Mouse (Mus musculus) testis, postnatal 14 days (tissue): ENCODE measurements around the gene Nphp1.

ENCODE experiments used
- DNase-seq: peaks from one replicate; pipeline ENCODE4 v3.0.0; 2021; ENCODE audit warnings: low spot score

Gene Nphp1

GRCm38 (mm10) chr2:127748316-127748715 lies 40.4 kb downstream of the Nphp1 start:
- DNase-seq: no peak

- DNase-seq: no peak
Measured at GRCm38 (mm10) chr2:127742637-127743036, 46.1 kb downstream of the Nphp1 start.

DNA sequence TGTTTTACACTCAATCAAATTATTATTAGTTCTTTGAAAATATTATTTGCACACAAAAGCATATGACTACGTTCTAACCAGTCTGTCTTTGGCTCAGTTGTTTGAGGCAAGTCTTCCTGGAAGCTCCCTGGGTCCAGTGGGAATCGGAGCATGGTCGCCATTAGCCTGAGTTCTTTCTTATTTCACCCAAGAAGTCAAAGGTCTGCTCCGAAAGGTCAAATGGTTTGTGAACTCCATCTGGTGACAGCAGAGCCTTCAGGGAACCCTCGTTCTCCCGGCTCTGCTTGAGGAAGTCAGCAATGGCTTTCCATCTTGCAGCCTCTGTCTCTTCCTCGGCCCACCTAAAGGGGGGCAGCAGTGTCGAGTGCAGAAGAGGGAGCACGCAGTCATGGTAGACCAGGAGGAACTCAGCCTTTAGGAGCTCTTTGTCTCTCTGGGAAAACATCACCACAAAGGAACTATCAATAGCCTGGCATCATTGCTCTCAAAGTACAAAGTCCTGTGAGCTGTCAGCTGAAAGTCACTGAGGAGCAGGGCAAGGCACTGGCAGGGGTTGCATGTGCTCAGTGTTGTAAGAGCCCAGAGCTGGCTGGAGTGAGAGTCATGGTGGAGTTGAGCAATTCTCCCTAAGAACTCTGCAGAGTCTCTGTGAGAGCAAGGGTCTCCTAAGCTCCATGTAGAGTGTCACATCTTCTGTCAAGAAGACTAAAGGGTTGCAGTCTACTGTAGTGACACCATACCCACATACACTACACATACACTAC lies 47.8 kb downstream of the Nphp1 start:
- no peak for DNase-seq

DNA sequence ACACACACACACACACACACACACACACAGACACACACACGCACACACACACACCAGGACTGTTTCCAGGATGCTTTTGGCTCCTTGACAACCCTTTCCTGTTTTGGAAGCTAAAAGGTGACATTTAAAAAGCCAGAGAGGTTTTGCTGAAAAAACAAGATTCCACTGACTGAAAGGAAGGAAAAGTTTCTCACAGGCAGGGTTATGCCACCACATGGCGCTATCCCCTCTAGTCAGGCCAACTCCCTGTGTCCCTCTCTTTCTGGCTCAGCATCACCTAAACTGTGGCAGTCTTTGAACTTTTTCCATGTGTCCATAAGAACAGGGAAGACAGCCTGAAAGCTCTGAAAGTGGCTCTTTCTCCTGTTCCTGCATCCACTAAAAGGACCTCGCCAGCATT lies 50.8 kb downstream of the Nphp1 start:
- DNase-seq: no peak

DNA sequence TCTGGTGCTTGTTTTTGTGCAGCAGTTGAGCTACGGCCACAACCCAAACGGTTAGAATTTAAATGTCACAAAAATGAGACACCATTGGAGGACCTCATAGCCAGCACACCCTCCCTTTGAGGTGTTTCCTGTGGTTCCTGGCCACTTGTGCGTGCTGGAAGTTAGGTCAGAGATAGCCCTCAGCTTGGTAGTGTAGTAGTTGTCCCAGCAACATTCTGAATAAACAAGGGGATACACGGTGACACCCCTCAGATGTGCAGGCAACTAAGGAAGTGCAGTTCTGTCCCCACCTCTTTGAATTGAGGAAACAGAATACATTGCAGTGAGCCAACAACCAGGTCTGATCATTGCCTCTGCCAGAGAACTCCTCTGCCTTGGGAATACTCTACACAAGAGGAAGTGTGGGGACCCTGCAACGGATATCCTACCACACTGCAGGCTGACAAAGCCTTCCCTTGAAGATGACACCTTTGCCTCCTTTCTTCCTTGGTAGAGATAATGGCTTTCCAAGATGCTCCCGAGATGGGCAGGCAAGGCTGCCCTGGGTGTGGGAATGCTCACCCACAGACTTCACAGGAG lies 52.0 kb downstream of the Nphp1 start:
- DNase-seq: no peak

DNA sequence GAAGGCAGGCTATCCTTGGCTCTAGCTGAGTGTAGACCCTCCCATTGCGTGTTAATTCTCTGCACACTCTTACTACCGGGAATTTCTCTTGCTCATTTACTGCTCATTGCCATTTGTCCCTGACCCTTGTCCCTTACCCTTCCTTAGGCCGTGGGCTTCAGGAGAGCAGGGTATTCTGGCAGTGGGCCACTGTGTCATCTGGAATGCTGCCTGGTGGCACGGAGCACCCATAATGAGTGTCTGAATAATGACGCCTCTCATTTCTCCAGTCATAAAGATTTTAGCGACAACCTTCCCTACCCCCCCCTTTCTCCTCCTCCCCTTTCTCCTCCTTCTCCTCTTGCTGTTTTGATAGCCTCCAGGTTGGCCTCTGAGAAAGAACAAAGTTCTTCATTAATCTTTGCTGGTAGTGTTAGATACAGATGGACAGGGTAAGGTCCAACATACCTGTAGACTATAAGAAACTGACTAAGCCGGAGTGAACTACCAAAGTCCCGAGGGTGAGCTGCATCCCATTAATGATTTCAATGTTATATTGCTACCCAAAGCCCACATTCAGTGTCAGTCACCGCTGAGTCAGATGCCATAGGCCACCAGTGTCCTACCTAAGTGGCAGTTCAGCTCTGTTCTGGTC lies 53.1 kb downstream of the Nphp1 start:
- DNase-seq: no peak

GRCm38 (mm10) chr2:127734889-127735288 lies 53.8 kb downstream of the Nphp1 start:
- DNase-seq: no peak

- no peak for DNase-seq
Measured at GRCm38 (mm10) chr2:127730301-127730997, 58.2 kb downstream of the Nphp1 start.

GRCm38 (mm10) chr2:127729671-127730070 lies 59.0 kb downstream of the Nphp1 start, which contains the start of gene Mall:
Gene Mall (minus strand): TSS chr2:127729932.
- no peak for DNase-seq

- no peak for DNase-seq
Measured at GRCm38 (mm10) chr2:127728661-127729450, 59.8 kb downstream of the Nphp1 start.

GRCm38 (mm10) chr2:127728146-127728545 lies 60.6 kb downstream of the Nphp1 start:
- DNase-seq: no peak

DNA sequence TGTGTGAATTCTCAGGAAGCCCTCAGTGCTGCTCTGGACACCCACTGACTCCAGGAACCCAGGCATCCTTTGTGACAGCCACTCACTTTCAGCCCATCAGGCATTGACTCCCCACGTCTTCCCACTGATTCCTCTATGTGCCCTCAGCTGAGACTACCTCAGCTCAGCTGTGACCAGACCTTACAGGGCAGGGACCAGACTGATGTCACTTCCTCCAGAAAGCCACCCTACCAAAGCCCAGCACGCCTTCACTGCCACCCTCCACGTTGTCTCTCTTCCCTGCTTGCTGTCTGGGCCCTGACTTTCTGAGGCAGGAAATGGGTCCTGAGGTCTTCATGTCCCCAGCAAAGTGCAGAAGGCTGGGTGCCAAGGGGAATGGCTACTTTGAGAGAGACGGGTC lies 65.5 kb downstream of the Nphp1 start:
- no peak for DNase-seq

- DNase-seq: peak; percentile 53
Measured at GRCm38 (mm10) chr2:127722176-127722892, 66.4 kb downstream of the Nphp1 start.

DNA sequence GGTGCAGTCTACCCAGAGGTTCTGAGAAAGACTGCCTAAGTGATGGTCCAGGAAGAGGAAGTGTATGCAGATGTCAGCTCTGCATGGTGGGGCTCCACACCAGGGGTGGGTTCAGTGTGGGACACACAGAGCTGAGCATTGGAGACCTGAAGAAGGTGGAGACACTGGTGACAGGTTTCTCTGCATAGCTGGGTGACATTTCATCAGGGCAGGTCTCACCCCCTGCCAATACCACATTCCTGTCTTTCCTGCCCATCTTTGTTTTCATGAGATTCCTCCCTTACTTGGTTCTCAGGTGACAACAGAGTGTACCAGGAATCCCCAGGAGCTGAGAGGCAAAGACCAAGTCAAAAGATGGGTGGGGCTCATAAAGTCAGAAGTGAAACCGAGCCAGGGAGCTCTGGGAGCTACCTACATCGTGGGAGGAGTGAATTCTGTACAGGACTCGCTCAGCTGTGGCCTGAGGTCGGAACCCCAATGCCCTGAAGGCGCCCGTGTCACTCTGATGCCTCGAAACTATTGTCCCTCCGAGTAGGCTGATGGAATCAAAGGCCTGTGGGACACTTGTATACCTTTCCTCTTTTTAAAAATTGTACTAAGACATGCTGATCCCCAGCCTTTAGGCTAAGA lies 69.7 kb downstream of the Nphp1 start:
- no peak for DNase-seq

- DNase-seq: no peak
Measured at GRCm38 (mm10) chr2:127714726-127715125, 74.0 kb downstream of the Nphp1 start.

GRCm38 (mm10) chr2:127708792-127709191 lies 79.9 kb downstream of the Nphp1 start:
- no peak for DNase-seq

GRCm38 (mm10) chr2:127708060-127708459 lies 80.6 kb downstream of the Nphp1 start:
- no peak for DNase-seq

DNA sequence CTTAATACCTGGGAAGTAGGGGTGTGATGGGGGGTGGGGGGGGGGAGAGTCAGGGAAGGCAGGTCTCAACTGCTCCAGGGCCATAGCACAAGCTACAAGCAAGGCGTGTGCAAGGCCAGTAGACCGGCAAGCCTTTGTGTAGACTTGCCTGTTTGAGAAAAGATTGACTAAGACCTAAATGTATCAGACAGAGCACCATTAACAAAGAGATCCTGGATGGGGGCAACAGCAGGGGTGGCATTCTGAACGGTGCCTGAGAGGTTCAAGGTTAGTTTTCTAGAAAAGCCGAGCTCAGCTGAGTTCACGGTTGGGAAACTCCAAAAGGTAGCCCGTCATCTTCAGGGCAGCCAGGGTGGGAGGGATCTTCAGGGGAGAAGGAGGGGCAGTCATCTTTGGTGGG lies 83.4 kb downstream of the Nphp1 start:
- DNase-seq: no peak
